Mouse (Mus musculus) adrenal gland, postnatal 36 days (tissue): ENCODE measurements around the gene Ttc23. TPM values are rescaled to one million over a fixed set of nuclear protein-coding genes. Genes with fewer than 3 reads are reported as not detected.

Source experiments
- DNase-seq, 2 experiments: peaks; one replicate each; pipeline ENCODE4 v3.0.0; 2021; ENCODE audit warnings: mixed read lengths in 1 of 2
- microRNA-seq: library from miRNA; unstranded; fragments of <30 nt; microRNA quantifications from one replicate; pipeline ENCODE4 v1.2.0, GENCODE M21; 2021
- total RNA-seq, 2 experiments: library from RNA; stranded (reverse); gene quantifications; 2 replicates each; pipeline ENCODE4 v1.2.3; 2021

Ttc23 gene
- total RNA-seq, 2 experiments from 2014 or later, result 24.3 to 34.8 TPM

- DNase-seq, result no peak
These were observed 153.8 kb downstream of the Ttc23 start for GRCm38 (mm10) chr7:67801022-67801421.

GRCm38 (mm10) chr7:67803015-67803856 is 156.0 kb downstream of the Ttc23 start:
- DNase-seq, result peak; percentile 87 to 92

GRCm38 (mm10) chr7:67803857-67804215 is 156.6 kb downstream of the Ttc23 start:
- no peak for DNase-seq

Small RNA genes within 50 kb of the gene (microRNA-seq; reads per million reads assigned to microRNA genes)
- gene Gm23844, result not detected

Other genes with a start within 250 kb of the Ttc23 start
- 10 to 100 TPM; 17.5 to 19.6 TPM for gene Lrrc28, start 2.1 kb upstream of the Ttc23 start, total RNA-seq
- gene Synm, start 112.3 kb downstream of the Ttc23 start, total RNA-seq, result 10 to 100 TPM; 14.1 to 18.8 TPM